Mouse (Mus musculus) testis, postnatal 14 days (tissue): ENCODE data around the gene Gmpr2.

Experiments
- DNase-seq: peaks from one replicate; pipeline ENCODE4 v3.0.0; 2021; ENCODE audit warnings: low spot score

Gene Gmpr2

DNA sequence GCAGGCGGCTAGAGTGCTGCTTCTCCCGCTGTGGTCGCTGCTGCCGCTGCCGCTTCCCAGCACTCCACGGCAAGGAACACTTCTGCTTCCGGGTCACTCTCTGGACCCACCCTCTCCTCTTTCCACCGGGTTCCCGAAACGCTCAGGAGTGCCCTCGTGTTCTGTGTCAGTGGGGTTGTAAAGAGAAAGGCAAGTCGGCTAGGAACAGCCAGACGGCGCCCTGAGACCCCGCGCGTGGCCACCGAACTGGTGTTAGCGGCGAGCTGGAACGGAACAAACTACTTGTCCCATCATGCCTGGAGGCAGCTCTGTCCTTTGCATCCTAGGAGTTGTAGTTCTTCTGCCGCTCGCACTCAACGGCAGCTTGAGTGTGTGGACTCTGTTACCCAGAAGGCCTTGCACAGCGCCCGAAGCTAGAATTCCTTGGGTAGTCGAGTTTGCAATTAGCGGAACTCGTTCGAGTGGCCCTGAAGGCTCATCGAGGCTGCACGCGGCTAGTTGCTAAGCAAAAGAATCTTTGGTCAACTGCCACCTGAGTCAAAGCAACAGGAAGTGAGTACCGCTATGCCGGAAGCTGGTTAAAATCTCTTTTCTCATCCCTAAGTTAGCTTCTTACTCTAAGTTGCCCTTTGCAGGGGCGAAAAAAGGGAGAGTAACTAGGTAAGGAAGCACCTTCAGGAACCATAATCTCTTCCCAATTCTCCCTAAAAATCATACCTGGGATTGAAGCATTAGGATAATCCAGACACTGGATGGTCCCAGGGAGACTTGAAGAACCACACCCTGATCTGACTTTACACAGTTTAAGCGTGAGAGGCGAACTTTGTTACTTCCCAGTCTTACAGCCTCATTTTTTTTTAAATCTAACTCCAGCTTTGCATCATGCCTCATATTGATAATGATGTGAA lies at the start of gene Gmpr2, which contains the start of gene Nedd8:
Gene Gmpr2, plus strand, starts transcription at position 109 of the 908 bp plus-strand sequence.
Gene Nedd8, minus strand, starts transcription at position 292 of the 908 bp plus-strand sequence.
- peak; percentile 94 for DNase-seq

DNA sequence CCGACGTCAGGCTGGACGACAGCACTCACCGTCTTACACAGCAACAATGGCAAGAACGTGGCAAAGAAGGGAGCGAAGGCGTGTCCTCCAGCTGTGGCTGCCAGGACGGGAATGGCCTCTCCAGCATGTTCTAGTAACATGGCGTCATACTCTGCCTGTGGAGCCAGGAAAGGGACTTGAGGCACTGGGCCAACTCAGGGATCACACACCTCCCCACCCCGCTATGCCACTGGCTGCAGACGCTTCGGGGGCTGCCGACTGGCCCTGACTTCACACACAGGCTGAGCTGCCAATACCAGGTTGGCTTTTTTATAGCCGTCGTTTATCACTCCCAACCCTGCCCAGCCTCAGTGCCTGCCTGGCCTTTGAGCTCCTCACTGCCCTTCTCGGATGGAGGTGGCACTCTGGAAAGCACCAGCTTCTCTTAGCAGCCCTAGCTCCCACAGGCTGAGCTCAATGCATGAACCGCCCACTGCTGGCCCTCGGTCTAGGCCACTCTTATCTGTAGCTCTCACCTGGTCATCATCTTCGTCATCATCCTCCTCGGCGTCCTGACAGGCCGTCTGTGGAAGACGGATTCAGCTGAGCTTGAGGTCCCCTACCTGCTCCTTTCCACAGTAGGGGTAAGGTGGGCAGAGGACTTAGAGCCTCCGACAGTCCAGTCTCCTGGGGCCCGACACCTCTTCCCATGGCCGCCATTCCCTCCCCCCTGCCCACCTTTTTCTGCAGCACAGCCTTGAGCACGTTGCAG lies 43.5 kb upstream of the Gmpr2 start:
- DNase-seq: no peak

DNA sequence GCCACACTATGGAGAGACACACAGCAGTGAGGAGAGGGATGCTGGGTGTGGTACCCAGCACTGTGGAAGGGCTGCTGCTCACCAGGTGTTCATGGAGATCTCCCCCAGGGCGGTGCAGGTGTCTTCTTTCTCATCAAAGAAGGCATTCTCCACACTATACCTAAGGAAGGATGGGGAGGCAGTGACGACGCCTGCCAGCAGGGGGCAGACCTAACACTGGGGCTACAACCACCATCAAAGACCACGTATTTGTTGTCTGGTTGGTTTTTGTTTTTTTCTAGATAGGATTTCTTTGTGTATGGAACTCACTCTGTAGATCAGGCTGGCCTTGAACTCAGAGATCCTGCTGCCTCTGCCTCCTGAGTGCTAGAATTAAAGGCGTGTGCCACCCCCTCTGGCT lies 42.4 kb upstream of the Gmpr2 start:
- DNase-seq: no peak

DNA sequence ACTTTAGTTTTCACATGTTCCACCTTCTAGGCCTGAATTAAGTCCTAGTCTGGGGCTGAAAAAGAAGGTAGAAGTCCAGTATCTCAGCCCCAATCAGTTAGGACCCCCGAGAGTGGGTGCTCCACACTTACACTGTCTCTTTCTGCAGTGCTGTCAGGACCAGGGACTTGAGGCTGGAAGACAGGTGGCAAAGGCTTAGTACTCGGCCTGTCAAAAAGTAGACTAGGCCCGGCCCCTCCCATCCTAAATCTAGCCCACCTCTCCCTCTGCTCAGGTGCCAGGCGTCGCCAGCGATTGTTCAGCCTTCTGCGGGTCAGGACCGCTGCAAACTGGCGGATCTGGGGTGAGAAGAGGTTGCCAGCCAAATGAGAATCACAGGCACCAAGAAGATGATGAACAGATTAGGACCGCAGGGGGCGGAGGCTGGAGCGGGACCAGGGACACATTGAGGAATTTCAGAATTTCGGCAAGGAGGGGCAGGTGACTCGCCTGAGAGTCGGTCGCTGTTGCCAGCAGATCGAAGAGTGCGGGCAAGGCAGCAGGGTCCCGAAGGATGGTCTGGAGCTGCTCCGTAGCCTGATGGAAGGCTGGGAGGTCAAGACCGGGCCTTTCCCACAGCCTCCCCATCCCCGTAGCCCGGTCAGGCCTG lies 36.7 kb upstream of the Gmpr2 start:
- DNase-seq: peak; percentile 56

DNA sequence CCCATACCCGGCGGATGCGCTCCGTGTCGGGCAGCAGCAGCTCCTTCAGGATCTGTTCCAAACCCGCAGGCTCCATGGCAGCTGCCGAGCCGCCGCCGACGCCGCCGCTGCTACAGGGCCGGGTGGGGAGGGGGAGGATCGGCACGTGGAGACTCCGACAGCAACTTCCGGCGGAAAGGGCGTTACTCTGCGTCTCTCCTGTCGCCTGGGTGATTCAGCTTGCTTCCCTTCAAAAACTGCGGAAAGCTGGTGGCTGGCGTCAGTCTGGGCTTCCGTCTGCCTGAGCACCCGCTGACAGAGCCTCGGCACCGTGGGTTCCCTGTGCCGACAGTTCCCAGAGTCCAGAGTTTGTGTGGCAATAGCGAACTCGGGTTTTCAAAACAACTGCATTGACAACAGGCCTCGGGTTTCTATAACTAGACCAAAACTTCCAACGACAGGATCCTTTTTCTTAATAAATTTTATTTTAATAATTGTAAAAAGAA lies 36.2 kb upstream of the Gmpr2 start, which contains the start of gene Ipo4:
Gene Ipo4, minus strand, starts transcription at position 435 of the 485 bp plus-strand sequence.
- DNase-seq: peak; percentile 88

DNA sequence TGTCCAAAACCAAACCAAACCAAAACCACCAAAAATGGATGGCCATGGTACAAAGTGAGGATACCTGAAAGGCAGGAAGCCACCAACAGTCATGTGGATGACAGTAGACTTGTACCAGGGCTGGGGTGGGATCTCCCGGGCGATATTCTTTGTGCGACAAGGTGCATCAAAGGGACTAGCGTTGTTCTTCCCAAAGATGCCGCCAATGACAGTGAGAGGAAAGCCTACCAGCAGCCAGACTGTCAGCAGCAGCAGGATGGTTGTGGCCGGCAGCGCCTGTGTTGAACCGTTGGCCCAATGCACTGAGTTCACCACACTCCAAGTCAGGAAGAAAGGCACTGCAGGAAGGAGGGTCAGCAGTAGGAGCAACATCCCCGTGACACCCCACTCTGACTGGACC lies 33.9 kb upstream of the Gmpr2 start, which contains the start of gene Gm49378:
Gene Gm49378, minus strand, starts transcription at position 101 of the 400 bp plus-strand sequence.
- no peak for DNase-seq

DNA sequence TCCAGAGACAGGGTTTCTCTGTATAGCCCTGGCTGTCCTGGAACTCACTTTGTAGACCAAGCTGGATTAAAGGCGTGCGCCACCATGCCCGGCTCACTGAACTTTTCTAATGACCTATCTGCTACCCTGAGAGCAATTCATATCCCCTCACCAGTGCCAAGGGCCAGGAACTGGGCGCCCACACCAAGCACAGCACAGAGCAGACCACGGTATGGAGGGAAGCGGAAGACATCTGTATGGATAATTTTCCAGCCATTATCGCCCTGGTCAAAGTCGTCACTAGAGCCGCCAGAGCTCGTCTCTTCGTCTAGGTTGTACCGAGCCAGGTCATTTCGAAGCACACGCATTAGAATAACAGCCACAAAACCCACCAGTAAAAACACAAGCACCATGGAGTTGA lies 30.9 kb upstream of the Gmpr2 start:
- no peak for DNase-seq

DNA sequence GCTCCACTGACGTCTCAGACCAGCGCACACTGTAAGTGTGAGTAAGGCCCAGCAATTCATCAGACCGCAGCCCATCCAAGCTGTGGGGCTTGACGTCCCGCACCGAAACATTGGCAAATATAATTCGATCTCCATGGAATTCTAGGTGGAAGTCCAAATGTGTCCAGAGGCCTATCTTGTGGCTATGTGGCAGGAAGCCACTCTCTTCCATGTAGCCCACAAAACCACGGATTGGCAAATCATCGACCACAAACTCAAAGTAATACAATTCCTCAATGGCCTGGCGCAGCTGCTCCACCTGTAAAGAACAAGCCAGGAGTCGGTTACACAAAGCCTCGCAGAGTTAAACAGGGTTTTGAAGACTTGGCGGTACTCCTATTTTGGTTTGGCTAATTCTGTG lies 30.4 kb upstream of the Gmpr2 start:
- no peak for DNase-seq

DNA sequence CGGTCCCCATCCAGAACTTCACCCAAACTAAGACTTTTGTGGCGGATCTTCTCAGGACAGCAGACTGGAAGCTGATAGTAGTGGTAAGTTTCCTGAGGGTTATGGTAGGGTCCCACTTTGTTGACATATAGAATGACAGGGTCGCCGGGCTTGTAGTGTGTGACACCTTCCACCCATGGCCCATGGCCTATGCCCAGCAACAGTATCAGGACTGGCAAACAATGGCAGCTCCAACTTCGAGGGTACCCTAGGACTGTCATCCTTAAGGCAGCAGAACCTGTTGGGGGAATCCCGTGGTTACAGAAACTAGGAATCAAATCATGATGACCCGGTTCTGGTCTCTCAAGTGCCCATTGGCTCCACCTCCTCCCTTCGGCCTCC lies 29.1 kb upstream of the Gmpr2 start:
- DNase-seq: no peak

DNA sequence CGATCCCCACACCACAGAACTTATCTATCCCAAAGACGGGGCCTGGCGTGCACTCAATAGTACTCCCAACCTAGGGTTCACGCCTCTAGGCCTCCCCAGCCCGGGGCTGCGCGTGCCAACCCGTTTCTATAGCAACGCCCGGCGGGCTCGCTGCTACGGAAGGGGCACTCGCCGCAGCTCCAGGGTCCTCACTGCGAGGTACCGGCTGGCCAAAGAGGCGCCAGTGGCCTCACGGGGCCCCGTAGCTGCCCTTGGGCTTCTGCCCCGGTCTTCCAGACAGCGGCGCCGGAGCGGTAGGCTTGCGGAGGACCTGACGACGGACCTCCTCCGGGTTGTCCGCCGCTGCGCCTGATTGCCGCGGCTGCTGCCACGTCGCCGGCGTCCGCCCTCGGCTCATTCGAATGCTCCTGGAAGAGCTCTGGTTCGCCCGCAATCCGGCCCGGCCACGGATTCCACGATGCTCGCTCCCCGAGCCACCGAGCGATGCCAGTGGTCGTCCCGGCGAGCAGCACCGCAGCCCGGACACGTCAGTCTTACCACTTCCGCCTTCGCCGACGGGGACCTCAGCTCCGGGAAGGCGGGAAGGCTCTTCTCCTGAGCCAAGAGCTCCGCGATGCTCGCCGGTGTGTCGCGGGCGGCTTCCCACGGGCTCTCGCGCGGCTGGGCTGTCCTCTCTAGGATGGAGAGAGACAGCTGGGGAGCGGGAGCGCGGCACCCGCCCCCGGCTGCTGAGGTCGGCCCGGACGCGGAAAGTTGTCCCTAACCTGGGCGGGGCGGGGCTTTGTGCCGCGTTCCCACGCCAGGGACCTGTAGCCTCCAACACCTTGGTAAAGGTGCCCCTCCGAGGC lies 28.5 kb upstream of the Gmpr2 start, which contains the start of gene Tm9sf1:
Gene Tm9sf1, minus strand, starts transcription at position 747 of the 848 bp plus-strand sequence.
- peak; percentile 86 for DNase-seq

DNA sequence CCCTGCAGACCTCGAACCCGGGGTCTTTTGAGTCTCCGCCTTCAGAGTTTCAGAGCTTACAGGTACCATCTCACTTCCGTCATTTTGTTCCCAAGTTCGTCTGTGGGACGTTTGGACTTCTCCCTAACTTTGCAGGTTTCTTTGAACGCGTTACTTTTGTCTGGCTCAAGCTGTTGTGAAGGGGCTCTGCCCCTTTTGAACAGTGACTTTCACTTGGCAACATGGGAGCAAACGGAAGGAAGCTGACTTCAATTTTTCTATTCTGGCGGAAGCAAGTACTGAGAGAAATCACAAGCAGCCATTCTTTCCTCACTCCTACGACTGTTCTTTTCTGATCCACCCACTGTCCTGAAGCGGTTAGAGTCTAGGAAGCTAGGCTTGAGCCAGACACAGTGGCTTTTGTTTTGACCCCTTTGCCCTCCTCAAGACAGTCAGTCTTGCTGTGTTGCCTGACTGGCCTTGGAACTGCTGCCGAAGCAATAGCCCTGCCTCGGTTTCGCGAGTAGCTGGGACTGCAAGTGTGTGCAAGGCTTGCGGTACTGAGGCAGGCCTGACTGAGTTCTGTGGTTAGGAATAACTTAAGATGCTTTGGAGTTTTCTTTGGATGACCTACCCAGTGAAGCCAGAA lies 27.4 kb upstream of the Gmpr2 start:
- no peak for DNase-seq

DNA sequence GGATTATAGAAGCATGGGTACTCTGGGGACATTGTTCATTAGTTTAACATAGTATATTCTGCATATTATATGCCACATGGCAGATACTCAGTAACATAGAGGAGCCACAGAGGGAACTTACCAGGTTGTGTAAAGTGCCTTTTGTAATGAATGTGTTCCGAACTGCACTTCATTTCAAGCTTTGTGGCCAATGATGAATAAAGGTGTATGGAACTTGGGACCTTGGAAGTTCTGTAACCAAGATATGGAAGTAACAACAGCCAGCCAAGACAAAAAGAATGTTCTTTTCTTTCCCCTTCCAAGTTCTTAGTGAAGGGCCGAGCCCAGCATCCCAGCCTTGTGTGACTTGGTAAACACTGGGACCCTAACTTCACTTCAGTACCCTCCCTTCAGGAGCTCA lies 21.9 kb upstream of the Gmpr2 start, which contains the start of gene Tssk4:
Gene Tssk4, plus strand, starts transcription at position 301 of the 400 bp plus-strand sequence.
- DNase-seq: no peak

DNA sequence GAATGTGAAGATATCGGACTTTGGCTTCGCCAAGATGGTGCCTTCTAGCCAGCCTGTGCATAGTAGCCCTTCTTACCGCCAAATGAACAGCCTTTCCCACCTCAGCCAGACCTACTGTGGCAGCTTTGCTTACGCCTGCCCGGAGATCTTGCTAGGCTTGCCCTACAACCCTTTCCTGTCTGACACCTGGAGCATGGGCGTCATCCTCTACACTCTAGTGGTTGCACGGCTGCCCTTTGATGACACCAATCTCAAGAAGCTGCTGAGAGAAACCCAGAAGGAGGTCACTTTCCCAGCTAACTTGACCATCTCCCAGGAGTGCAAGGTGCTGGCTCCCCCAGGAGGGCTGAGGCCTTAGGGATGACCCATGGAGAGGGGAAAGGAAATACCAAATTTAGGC lies 20.2 kb upstream of the Gmpr2 start:
- no peak for DNase-seq

DNA sequence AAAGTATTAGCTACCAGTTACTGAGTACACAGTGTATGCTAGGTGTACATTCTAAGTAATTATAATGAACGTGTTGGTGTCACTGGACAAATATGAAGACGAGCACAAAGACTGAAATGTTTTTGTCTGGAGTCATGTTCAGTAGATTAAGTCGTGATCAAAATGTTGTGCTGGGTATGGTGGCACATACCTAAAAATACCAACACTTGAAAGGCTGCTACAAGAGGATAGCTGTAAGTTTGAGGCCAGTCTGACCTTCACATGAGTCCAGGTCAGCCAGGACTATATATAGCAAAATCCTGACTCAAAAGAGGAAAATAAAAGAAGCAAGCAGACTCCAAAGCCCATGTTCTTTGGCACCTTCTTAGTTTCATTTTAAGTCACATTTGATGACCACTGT lies 14.8 kb upstream of the Gmpr2 start:
- DNase-seq: no peak

DNA sequence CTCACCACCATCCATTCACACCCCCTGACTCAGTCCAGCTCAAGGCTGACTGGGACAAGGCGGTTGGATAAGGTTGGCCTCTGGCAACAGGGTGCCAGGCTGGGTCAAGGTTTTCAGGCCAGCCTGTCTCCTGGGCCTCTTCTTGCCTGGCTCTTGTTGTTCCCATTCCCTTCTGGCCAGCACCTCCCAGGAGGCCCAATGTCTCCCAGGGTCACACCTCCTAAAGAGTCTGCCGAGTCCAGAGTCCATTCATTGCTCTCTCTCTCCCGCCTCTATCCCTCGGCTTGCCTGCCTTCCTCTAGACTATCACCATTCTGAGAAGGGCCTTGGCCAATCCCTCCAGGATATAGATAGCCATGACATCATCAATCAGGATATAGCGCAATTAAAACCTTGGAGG lies 13.7 kb upstream of the Gmpr2 start:
- DNase-seq: no peak

DNA sequence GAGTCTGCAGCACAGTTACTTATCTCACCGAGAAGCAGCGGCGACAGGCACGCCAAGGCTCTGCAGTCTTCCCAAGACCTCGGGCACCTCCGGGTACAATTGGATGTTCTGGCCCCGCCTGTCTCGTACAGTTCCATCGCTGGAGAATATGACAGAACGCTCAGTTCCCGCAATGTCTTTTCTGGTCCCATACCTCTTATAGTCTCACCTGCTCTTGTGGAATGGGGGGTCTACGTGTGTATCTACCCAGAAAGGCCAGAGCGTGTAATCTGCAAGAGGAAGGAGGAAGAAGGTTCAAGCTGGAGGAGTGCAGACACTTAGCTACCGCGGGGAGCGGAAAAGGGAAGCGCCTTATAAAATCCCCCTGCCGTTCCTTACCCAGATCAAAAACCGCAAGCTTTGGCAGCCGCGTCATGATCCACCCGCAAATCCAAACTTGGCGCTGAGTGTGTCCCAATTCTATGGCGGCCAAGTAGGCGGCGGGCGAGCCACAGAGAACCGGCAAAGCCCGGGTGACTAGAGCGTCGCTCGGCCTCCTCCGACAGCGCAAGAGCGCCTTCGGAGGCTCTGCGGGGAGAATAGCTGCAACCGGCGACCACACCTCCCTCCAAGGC lies 11.7 kb upstream of the Gmpr2 start, which contains the start of gene Mdp1:
Gene Mdp1, minus strand, starts transcription at position 549 of the 614 bp plus-strand sequence.
- DNase-seq: peak; percentile 79

DNA sequence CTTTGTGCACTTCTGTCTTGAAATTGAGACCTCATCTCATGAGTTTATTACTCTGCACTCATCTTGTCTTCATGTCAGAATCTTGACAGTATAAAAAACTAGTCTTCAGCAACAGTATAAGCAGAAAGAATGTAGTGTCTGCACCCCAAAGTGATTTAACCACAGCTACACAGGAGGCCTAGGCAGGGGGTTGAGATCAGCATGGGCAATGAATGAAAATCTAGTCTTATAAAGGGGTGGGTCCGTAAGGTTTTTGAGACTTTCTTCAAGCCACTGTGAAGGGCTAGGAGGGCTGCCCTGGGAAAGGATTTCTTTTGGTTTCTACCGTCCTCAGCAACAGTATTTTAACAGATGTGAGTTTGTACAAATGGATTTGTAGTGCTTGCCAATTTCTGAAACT lies 11.1 kb upstream of the Gmpr2 start:
- no peak for DNase-seq

DNA sequence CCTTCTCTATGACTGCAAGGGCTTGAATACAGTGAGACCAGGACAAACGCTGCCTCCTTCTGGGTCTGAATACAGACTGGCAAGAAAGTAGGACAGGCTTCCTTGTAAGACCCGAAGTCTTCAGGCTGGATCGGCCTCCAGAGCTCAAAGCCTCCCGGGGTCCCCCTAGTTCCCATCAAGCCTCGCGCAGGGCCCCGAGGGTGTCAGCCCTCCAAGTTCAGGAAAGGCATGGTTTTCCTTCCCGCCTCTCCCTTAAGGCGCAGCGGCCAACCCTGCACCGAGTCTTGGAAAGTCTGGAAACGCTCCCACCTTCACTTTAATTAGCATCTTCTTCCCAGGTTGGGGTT lies 282 bp upstream of the Gmpr2 start:
- DNase-seq: no peak

DNA sequence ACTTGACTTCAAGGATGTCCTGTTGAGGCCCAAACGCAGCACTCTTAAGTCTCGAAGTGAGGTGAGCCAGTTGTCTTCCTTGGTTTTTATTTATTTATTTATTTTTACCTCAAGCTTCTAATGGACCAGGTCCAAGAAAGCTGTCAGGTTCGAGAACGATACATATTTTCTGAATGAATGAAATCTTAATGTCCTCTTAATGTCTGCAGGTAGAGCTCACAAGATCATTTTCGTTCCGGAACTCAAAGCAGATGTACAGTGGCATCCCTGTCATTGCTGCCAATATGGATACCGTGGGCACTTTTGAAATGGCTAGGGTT lies 960 bp downstream of the Gmpr2 start:
- DNase-seq: no peak

DNA sequence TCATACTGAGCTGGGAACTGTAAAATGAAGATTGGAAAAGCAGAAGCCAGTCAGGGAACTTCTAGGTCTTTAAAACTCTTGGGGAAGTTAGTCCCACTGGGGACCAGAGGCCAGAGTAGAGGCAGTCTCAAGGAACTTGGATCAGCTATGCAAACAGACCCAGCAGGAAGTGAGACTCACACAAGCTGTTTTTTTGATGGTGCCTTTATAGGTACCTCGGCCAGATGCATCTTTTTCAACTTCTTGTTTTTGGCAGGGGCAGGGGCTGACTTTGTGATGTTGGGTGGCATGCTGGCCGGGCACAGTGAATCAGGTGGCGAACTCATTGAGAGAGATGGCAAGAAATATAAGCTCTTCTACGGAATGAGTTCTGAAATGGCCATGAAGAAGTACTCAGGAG lies 5.9 kb downstream of the Gmpr2 start:
- no peak for DNase-seq
